Mouse (Mus musculus) MEL (cell line): ENCODE data around the gene Leng8.

ENCODE experiments used
- CTCF ChIP-seq, 3 experiments: IDR thresholded peaks in 2 of 3; conservative IDR thresholded peaks in 1 of 3; 2 replicates each; pipeline ENCODE4 v1.5.1; 2011 to 2012; ENCODE audit warnings: low read length in 3 of 3, low read depth in 2 of 3, mild to moderate bottlenecking in 2 of 3, improper control_type of control experiment in 1 of 3, inconsistent platforms in 1 of 3, mixed read lengths in 1 of 3, moderate library complexity in 1 of 3; ENCODE audit not compliant: control insufficient read depth in 1 of 3, insufficient read depth in 1 of 3, poor library complexity in 1 of 3, severe bottlenecking in 1 of 3
- EP300 ChIP-seq, 2 experiments: IDR thresholded peaks; 2 replicates each; pipeline ENCODE4 v1.6.1; 2011; ENCODE audit warnings: improper control_type of control experiment in 2 of 2, low read length in 2 of 2, low read depth in 1 of 2, mild to moderate bottlenecking in 1 of 2
- POLR2A ChIP-seq, 2 experiments: IDR thresholded peaks; 2 replicates each; pipeline ENCODE4 v1.6.1; 2011 to 2012; ENCODE audit warnings: low read length in 2 of 2, mild to moderate bottlenecking in 2 of 2, control low read depth in 1 of 2, improper control_type of control experiment in 1 of 2, low read depth in 1 of 2, moderate library complexity in 1 of 2; ENCODE audit not compliant: control insufficient read depth in 1 of 2, insufficient read depth in 1 of 2, poor library complexity in 1 of 2

GRCm38 (mm10) chr7:4144766-4145551, 8.1 kb downstream of the Leng8 start:
- TF ChIP-seq CTCF (IDR thresholded peaks at IDR 0.05 in 2 of 3, conservative IDR thresholded peaks at IDR 0.05 in 1 of 3; ENCODE audit: control insufficient read depth in 1 of 3, insufficient read depth in 1 of 3, low read depth in 2 of 3, low read length in 3 of 3, poor library complexity in 1 of 3, severe bottlenecking in 1 of 3) (no peak), EP300 (IDR thresholded peaks at IDR 0.05; ENCODE audit: low read depth in 1 of 2, low read length in 2 of 2) (no peak), POLR2A (IDR thresholded peaks at IDR 0.05; ENCODE audit: control insufficient read depth in 1 of 2, insufficient read depth in 1 of 2, low read depth in 1 of 2, low read length in 2 of 2, poor library complexity in 1 of 2) (no peak; a peak in 1 of 4 replicates)
